Mouse (Mus musculus) small intestine, adult 2 months (tissue): Measurements from ENCODE around the gene Arid4b.

Source experiments
- CTCF ChIP-seq: fragments of 200-500 bp; IDR thresholded peaks from 2 replicates; pipeline ENCODE4 v1.5.1; 2012; ENCODE audit warnings: low read depth, mild to moderate bottlenecking, control low read depth, inconsistent platforms, low read length, moderate library complexity, mixed read lengths; ENCODE audit not compliant: insufficient replicate concordance, insufficient read length; ENCODE audit errors: extremely low read depth
- POLR2A ChIP-seq: fragments of 200-500 bp; IDR thresholded peaks from 2 replicates; pipeline ENCODE4 v1.6.1; 2012; ENCODE audit warnings: low read depth, mild to moderate bottlenecking, control low read depth, inconsistent platforms, low read length, moderate library complexity

DNA sequence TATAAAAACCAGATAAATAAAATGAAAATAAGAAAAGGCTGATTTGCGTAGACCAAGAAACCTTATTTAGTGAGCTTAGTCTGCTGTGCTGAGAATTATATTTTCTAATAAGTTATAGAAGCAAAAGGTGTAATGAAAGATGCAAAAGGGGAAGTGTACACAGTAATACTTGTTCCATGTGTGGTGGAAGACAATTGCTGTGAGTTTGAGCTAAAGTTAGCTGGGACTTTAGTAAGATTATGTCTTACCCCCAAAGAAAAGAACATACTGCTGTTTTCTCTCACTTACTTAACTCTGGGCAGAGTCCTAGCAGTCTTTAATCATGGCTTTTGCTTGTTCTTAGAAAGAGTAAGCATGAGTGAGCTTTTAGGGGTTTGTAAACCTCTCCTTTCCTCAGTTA, 11.3 kb downstream of the Arid4b start:
- TF ChIP-seq CTCF (no peak), POLR2A (no peak)
